8 mouse cellular contexts compared by ENCODE assay signal in the genomic region with DNA sequence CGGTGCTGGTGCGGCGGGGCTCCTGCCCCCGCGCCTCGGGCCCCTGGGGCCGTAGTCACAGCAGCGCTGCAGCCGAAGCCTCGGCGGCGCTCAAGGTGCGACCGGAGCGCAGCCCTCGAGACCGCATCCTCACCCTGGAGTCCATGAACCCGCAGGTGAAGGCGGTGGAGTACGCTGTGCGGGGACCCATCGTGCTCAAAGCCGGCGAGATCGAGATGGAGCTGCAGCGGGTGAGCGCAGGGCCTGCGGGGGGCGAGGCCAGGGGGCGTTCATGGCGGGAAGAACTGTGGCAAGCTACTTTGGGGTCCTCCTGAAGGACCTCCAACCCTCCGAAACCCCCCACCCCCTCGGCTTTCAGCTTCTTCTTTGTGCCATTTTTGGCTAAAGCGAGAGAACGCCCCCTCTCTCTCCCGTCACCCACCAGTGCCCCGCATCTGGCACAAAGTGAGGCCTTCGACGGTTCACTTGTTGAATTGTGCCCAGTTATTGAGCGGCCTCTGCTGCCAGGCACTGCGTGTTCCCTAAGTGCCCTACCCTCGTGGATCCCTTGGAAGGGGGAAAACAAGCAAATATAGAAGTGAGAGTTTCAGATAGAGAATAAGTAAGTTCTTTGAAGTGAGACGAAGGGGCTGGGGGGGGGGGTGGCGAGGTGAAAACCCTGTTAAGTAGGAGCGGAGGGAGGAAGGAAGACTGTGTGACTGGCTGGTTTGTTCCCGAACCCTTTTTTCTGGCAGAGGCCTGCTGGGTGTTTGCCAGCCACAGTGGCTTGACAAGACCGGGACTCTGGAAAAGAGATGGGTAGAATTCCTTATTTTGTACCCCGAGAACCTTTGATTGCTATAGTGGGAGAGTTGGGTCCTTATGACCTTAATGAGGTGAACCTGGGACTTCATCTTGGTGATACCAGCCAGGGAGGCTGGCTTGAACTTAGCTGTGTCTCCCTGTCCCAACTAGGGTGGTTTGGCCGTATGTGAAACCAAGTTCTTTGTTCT. TPM values are rescaled to one million over a fixed set of nuclear protein-coding genes. Genes with fewer than 3 reads are reported as not detected.
DNase-seq lines count a peak whose midpoint lies in the region; ATAC-seq and TF ChIP-seq lines count a peak whose summit lies in the region.

No protein-coding gene starts in this region.

- no peaks in the 10 kb centered on the region for H3K9me3 ChIP-seq in heart, embryonic 12.5 days (replicated peaks)
- H3K9me3 ChIP-seq in embryonic facial prominence, embryonic 15.5 days (replicated peaks): no peaks in the 10 kb centered on the region
- H3K9me3 ChIP-seq in intestine, embryonic 15.5 days: no peaks in the 10 kb centered on the region
- no peaks in the 10 kb centered on the region for H3K9me3 ChIP-seq in liver, embryonic 11.5 days (ENCODE audit: control insufficient read depth, low read length)

- in situ Hi-C loops in Patski (cut with MboI; ENCODE audit: low pct_unique_long_range_greater_than_20kb): no loop called here

- peaks cover 9% of the 10 kb centered on the region; the same call in 1 of the 2 replicates for H3K27me3 ChIP-seq in heart, embryonic 12.5 days (replicated peaks)
- no peaks in the 10 kb centered on the region for H3K27me3 ChIP-seq in Patski
- no peaks in the 10 kb centered on the region for H3K27me3 ChIP-seq in embryonic facial prominence, embryonic 15.5 days
- H3K27me3 ChIP-seq in intestine, embryonic 15.5 days (replicated peaks): no peaks in the 10 kb centered on the region
- H3K27me3 ChIP-seq in liver, embryonic 11.5 days (replicated peaks; ENCODE audit: control insufficient read depth, insufficient read depth, low read length): no peaks in the 10 kb centered on the region

- no peak for DNase-seq in heart, postnatal 36 days
- no peak for DNase-seq in Patski (ENCODE audit: low read depth, low spot score)
- peak; percentile 49 for DNase-seq in liver, embryonic 11.5 days (ENCODE audit: low spot score)
- peak; percentile 63 for DNase-seq in right cerebral cortex, adult 18-20 months
- no peak for DNase-seq in spleen, postnatal 36 days (ENCODE audit: low spot score in 2 of 2)

- CTCF ChIA-PET in Patski (lab: Charles Lee): no interaction called here

- no peak for TF ChIP-seq CTCF in Patski (IDR thresholded peaks at IDR 0.05)

- intact Hi-C loops in heart, postnatal 36 days (cut with DNase I): no loop called here

- peak; percentile 36; the same call in 1 of the 2 replicates for ATAC-seq in heart, embryonic 12.5 days (ENCODE audit: insufficient number of reproducible peaks, low FRiP score)
- peak; percentile 46 for ATAC-seq in Patski
- peak; percentile 32; the same call in 1 of the 2 replicates for ATAC-seq in embryonic facial prominence, embryonic 15.5 days (ENCODE audit: insufficient number of reproducible peaks, low FRiP score, low TSS enrichment, low read depth)
- peak; percentile 24 for ATAC-seq in intestine, embryonic 15.5 days
- no peak for ATAC-seq in liver, embryonic 11.5 days (replicated peaks; ENCODE audit: low FRiP score)

- POLR2A ChIA-PET in Patski (lab: Charles Lee): no interaction called here

- 9% methylated on average over 47 of the region's 49 CpGs for WGBS in heart, embryonic 12.5 days
- 6% methylated on average over 49 of the region's 49 CpGs for WGBS in embryonic facial prominence, embryonic 15.5 days
- 9% methylated on average over 48 of the region's 49 CpGs for WGBS in intestine, embryonic 15.5 days
- WGBS in liver, embryonic 11.5 days: 11% methylated on average over 46 of the region's 49 CpGs

- H3K36me3 ChIP-seq in heart, embryonic 12.5 days: no peaks in the 10 kb centered on the region
- H3K36me3 ChIP-seq in embryonic facial prominence, embryonic 15.5 days: no peaks in the 10 kb centered on the region
- H3K36me3 ChIP-seq in intestine, embryonic 15.5 days: no peaks in the 10 kb centered on the region
- H3K36me3 ChIP-seq in liver, embryonic 11.5 days (ENCODE audit: control insufficient read depth, insufficient read depth, low read length): no peaks in the 10 kb centered on the region; the same call in 1 of the 2 replicates

- peak overlapping the region; percentile 83 for H3K9ac ChIP-seq in heart, embryonic 12.5 days
- peak overlapping the region; percentile 71 for H3K9ac ChIP-seq in embryonic facial prominence, embryonic 15.5 days
- H3K9ac ChIP-seq in intestine, embryonic 15.5 days: peak overlapping the region; percentile 75
- H3K9ac ChIP-seq in liver, embryonic 11.5 days (ENCODE audit: low read depth, low read length): peak overlapping the region; percentile 66

- H3K4me2 ChIP-seq in heart, embryonic 12.5 days: peak overlapping the region; percentile 100
- peak overlapping the region; percentile 94 for H3K4me2 ChIP-seq in embryonic facial prominence, embryonic 15.5 days (replicated peaks)
- H3K4me2 ChIP-seq in intestine, embryonic 15.5 days (replicated peaks): peak overlapping the region; percentile 98
- H3K4me2 ChIP-seq in liver, embryonic 11.5 days: peak overlapping the region; percentile 99

- H3K4me1 ChIP-seq in heart, embryonic 12.5 days (replicated peaks): peaks cover 10% of the 10 kb centered on the region
- peaks cover 11% of the 10 kb centered on the region for H3K4me1 ChIP-seq in embryonic facial prominence, embryonic 15.5 days
- 0 out of 2 replicates have a peak, but pooled peaks cover 6% of the 10 kb centered on the region for H3K4me1 ChIP-seq in intestine, embryonic 15.5 days (replicated peaks)
- H3K4me1 ChIP-seq in liver, embryonic 11.5 days (replicated peaks; ENCODE audit: control insufficient read depth, insufficient read depth, low read length): peaks cover 11% of the 10 kb centered on the region

- peak overlapping the region; percentile 82 for H3K4me3 ChIP-seq in heart, embryonic 12.5 days
- peak overlapping the region; percentile 87 for H3K4me3 ChIP-seq in embryonic facial prominence, embryonic 15.5 days (replicated peaks)
- peak overlapping the region; percentile 79 for H3K4me3 ChIP-seq in intestine, embryonic 15.5 days (replicated peaks)
- peak overlapping the region; percentile 82 for H3K4me3 ChIP-seq in liver, embryonic 11.5 days (ENCODE audit: low read depth, low read length)

- H3K27ac ChIP-seq in heart, embryonic 12.5 days (ENCODE audit: poor library complexity, severe bottlenecking): no peak overlapping the region
- peak overlapping the region; percentile 49; the same call in 1 of the 2 replicates for H3K27ac ChIP-seq in embryonic facial prominence, embryonic 15.5 days (replicated peaks)
- no peak overlapping the region for H3K27ac ChIP-seq in intestine, embryonic 15.5 days
- no peak overlapping the region for H3K27ac ChIP-seq in liver, embryonic 11.5 days (ENCODE audit: low read depth, low read length)

RNA-seq across cellular contexts. Expression of a gene that starts 0.9 kb away (rescaled TPM):
- polyA plus RNA-seq in heart, embryonic 12.5 days (2016; fragmentation: Nextera tagmentation; extraction: Ambion mirVana): 10.3 and 11.7 TPM in 2 replicates
- 10 to 100 TPM; 37.8 to 41.5 TPM for total RNA-seq in heart, postnatal 36 days (2021)
- 46.3 TPM for polyA plus RNA-seq in Patski (2021)
- 32.2 and 34.2 TPM in 2 replicates for polyA plus RNA-seq in embryonic facial prominence, embryonic 15.5 days (2015; fragmentation: Nextera tagmentation; extraction: Ambion mirVana)
- polyA plus RNA-seq in intestine, embryonic 15.5 days (2015; fragmentation: Nextera tagmentation; extraction: Ambion mirVana): 15.3 and 17.0 TPM in 2 replicates
- polyA plus RNA-seq in liver, embryonic 11.5 days (2014; fragmentation: Nextera tagmentation; extraction: Ambion mirVana): 25.7 and 27.0 TPM in 2 replicates

Comparison
In these comparisons a context has a peak if more than half of its experiments do, and no peak if none do; other contexts are left out.
1. DNase-seq: peak in liver, embryonic 11.5 days (single experiment) and right cerebral cortex, adult 18-20 months (single experiment); none in heart, postnatal 36 days (0 of 2), Patski (single experiment) and spleen, postnatal 36 days (0 of 2).
2. Peak in every context shown above with its lines, with median percentiles within 50 percentile points of each other: H3K4me2 ChIP-seq, H3K4me3 ChIP-seq and H3K9ac ChIP-seq.